Mouse (Mus musculus): ENCODE results near the gene Ank3.

DNA sequence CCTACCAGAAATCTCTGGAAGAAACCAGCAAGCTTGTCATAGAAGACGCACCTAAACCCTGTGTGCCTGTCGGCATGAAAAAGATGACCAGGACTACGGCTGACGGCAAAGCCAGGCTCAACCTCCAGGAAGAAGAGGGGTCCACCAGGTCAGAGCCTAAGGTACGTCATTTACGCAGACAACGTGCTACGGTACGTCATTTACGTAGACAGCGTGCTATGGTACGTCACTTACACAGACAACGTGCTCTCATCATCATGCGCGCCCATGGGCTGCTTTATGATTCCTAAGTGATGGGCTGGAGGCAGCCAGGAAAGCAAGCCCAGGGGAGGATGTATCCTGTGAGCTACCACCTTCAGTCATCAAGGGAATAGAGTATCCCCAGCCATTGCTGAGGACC is 606.3 kb downstream of the Ank3 start:
- TF ChIP-seq CTCF (IDR thresholded peaks at IDR 0.05; ENCODE audit: control insufficient read depth, insufficient read depth, low read length): no peak
- TF ChIP-seq POLR2A (IDR thresholded peaks at IDR 0.05; ENCODE audit: borderline replicate concordance, control insufficient read depth, low read depth, low read length): no peak
